Mouse (Mus musculus): ENCODE results near the gene Ovol2. TPM values are rescaled to one million over a fixed set of nuclear protein-coding genes. Genes with fewer than 3 reads are reported as not detected.

Ovol2 gene
- polyA plus RNA-seq (2012; rRNA removed; ENCODE audit: low replicate concordance) = 0.10 and 1.6 TPM in 2 replicates

DNA sequence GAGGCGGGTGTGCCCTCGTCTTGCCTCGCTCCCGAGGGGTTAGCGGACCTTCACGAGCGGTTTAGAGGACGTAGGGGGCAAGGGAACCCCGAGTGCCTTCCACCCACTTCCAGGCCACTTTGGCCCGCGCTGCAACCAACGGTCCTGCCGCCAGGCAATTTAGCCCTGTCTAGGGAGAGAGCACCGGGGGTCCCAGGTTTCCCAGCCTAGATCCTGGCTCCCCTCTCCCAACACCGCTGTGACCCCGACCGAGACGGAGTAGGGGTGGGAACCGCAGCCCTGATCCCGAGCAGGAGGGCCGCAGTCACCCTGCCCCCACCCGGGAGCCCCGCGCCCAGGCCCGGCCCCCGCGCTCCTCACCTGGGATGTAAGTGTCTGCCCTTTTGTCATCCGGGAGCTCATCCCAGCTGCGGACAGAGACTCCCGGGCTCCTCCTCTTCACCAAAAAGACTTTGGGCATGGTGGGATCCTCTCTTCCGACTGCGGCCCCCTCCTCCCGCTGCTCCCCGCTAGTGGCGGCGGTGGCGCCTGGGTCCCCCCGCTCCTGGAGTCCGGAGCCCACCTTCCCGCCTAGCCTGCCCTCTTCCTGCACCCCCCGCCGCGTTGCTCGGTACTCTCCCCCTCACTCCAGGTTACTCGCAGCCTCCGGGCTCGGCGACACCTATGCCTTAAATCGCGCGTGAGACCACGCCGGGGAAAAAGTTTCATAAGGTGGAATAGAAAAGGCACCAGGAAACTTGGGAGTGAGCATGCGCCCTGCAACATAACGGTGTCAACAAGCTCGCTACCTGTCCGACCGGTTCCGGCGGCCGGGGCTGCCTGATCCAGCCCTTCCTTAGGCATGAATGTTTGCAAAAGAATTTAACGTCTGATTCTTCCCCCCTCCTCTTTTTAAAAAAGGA, at the start of gene Ovol2:
TSS of gene Ovol2 (minus strand) at position 746 of the 902 bp plus-strand sequence.

DNA sequence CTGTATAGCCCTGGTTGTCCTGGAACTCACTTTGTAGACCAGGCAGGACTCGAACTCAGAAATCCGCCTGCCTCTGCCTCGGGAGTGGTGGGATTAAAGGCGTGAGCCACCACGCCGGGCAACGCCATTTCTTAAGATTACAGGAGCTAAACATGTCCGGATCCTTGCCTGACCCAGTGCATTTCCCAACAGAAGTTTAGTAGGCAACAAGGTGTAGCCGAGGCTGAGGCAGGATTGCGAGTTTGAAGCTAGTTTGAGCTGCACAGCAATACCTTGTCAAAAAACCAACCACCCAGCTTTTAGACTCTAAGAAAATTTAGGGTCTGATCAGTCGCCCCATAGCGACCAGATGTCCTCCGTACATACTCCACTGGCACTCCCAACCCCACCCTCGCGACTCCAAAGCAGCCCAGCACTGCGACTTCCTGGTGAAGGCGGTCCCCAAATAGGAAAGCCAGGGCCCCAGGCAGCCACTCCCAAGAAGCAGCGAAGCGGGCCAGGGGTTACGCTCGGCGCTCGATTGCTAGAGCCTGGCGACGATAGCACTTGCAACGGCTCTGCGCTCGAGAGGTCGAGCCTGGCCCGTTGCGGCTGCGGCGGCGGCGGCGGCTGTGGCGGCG, 36.6 kb upstream of the Ovol2 start, which contains the start of the genes Kat14 and Pet117:
TSS of gene Kat14 (plus strand) at position 584 of the 620 bp plus-strand sequence.
TSS of gene Pet117 (plus strand) at position 597 of the 620 bp plus-strand sequence.

DNA sequence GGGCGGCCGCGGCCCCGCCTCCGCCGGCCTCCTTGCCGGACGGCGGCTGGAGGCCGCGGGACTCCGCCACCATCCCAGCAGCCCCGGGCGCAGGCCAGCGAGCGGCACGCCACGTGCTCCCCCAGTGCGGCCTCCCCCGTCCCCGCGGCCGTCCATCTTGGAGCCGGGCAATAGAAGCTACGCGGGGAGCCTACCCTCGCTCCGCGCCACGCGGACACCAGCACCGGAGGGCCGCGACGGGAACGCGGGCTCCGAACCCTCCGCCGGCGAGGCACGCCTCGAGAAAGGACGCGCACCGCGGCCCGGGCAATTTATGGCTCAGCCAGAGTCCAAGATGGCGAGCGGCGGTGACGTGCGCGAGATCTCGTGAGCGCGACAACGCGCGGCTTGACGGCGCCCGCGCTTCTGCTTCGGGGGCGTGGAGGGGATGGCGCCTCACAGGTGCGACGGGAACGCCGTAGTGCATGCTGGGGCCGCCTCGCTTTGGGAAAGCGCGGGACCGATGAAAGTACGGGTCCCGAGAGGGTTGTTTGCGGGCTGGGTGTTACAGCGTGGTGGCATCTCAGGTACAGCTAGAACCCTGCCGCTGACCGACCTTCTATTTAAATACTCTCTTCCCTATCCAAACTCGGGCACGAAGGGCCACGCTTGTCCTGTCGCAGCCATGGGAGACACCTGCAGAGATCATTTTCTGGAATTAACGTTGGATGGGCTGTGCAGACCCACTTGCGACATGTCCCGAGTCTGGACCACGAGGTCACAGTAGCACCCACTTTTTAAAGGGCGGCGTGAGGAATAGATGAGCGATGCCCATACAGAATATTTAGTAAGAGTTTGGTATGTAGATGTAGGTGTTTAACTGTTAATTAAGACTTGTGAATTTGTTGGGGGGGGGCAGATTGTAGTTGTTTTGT, 61.2 kb downstream of the Ovol2 start, which contains the start of the genes Mgme1 and Snx5:
TSS of gene Mgme1 (plus strand) at position 157 of the 914 bp plus-strand sequence.
TSS of gene Snx5 (minus strand) at position 400 of the 914 bp plus-strand sequence.

Other genes starting within 250 kb of the Ovol2 start
- gene Mgme1, start 61.5 kb downstream of the Ovol2 start, polyA plus RNA-seq (2012; rRNA removed; ENCODE audit: low replicate concordance) = 6.4 and 7.8 TPM in 2 replicates
- 41.7 and 81.0 TPM in 2 replicates for gene Snx5, start 61.2 kb downstream of the Ovol2 start, polyA plus RNA-seq (2012; rRNA removed; ENCODE audit: low replicate concordance)
- gene Kat14, start 36.8 kb upstream of the Ovol2 start, polyA plus RNA-seq (2012; rRNA removed; ENCODE audit: low replicate concordance) = 28.3 and 30.5 TPM in 2 replicates
- gene Pet117, start 36.9 kb upstream of the Ovol2 start, polyA plus RNA-seq (2012; rRNA removed; ENCODE audit: low replicate concordance) = not detected in 2 replicates
- gene Dzank1, start 195.3 kb upstream of the Ovol2 start, polyA plus RNA-seq (2012; rRNA removed; ENCODE audit: low replicate concordance) = 1.6 and 2.0 TPM in 2 replicates
- 5.7 and 12.3 TPM in 2 replicates for gene Polr3f, start 195.6 kb upstream of the Ovol2 start, polyA plus RNA-seq (2012; rRNA removed; ENCODE audit: low replicate concordance)
- 22.7 and 32.6 TPM in 2 replicates for gene Rbbp9, start 218.7 kb upstream of the Ovol2 start, polyA plus RNA-seq (2012; rRNA removed; ENCODE audit: low replicate concordance)
- 40.2 and 131 TPM in 2 replicates for gene Sec23b, start 224.1 kb upstream of the Ovol2 start, polyA plus RNA-seq (2012; rRNA removed; ENCODE audit: low replicate concordance)